Mouse (Mus musculus): Measurements from ENCODE around the gene Cdk9. TPM values are rescaled to one million over a fixed set of nuclear protein-coding genes. Genes with fewer than 3 reads are reported as not detected.

Gene Cdk9
- polyA plus RNA-seq, 2 experiments = 36.5 to 60.7 TPM

GRCm38 (mm10) chr2:32710425-32710824, 2.5 kb downstream of the Cdk9 start:
- Histone ChIP-seq H3K9me3 (ENCODE audit: control insufficient read depth, low read length) (no peaks in the 10 kb centered on the region), H3K4me1 (replicated peaks; ENCODE audit: control insufficient read depth in 2 of 2, insufficient read depth in 2 of 2, low read length in 1 of 2) (peaks cover 12 to 23% of the 10 kb centered on the region in 2 experiments)

GRCm38 (mm10) chr2:32709521-32710137, 3.2 kb downstream of the Cdk9 start:
- TF ChIP-seq CTCF (IDR thresholded peaks at IDR 0.05; ENCODE audit: low read depth) = no peak
- no peak for TF ChIP-seq EP300 (IDR thresholded peaks at IDR 0.05; ENCODE audit: low read depth)
- DNase-seq (ENCODE audit: low read depth in 3 of 3, low spot score in 3 of 3) (no peak), ATAC-seq (ENCODE audit: insufficient read depth) (no peak)
- H3K4me3 ChIP-seq (ENCODE audit: insufficient read depth in 1 of 2, low read depth in 2 of 2, low read length in 2 of 2) = no peak overlapping the region
- H3K36me3 ChIP-seq (replicated peaks; ENCODE audit: control insufficient read depth, insufficient read depth, low read depth) = peaks cover 52% of the 10 kb centered on the region
- H3K4me2 ChIP-seq (ENCODE audit: low read depth) = no peak overlapping the region
- no peaks in the 10 kb centered on the region for H3K27me3 ChIP-seq (ENCODE audit: control insufficient read depth, insufficient read depth, low read length)
- 87% methylated on average over 20 of the region's 20 CpGs for WGBS (ENCODE audit: insufficient replicate concordance)
- H3K9ac ChIP-seq (replicated peaks) = no peak overlapping the region
- H3K27ac ChIP-seq = no peak overlapping the region
- peaks cover 12 to 17% of the 10 kb centered on the region in 2 experiments for H3K4me1 ChIP-seq (replicated peaks; ENCODE audit: control insufficient read depth in 2 of 2, insufficient read depth in 2 of 2, low read length in 1 of 2)
- H3K9me3 ChIP-seq (ENCODE audit: control insufficient read depth, low read length) = no peaks in the 10 kb centered on the region

More at GRCm38 (mm10) chr2:32710425-32710824, 2.5 kb downstream of the Cdk9 start:
- TF ChIP-seq CTCF (IDR thresholded peaks at IDR 0.05; ENCODE audit: low read depth) (no peak), EP300 (IDR thresholded peaks at IDR 0.05; ENCODE audit: low read depth) (no peak)
- Histone ChIP-seq H3K4me3 (ENCODE audit: insufficient read depth in 1 of 2, low read depth in 2 of 2, low read length in 2 of 2) (no peak overlapping the region), H3K27me3 (ENCODE audit: control insufficient read depth, insufficient read depth, low read length) (no peaks in the 10 kb centered on the region), H3K27ac (no peak overlapping the region), H3K9ac (replicated peaks) (no peak overlapping the region), H3K4me2 (ENCODE audit: low read depth) (no peak overlapping the region), H3K36me3 (replicated peaks; ENCODE audit: control insufficient read depth, insufficient read depth, low read depth) (peaks cover 52% of the 10 kb centered on the region)
- ATAC-seq (ENCODE audit: insufficient read depth) (no peak), DNase-seq (ENCODE audit: low read depth in 3 of 3, low spot score in 3 of 3) (no peak)
- WGBS (ENCODE audit: insufficient replicate concordance) = 42% methylated on average over 5 of the region's 5 CpGs

- H3K27ac ChIP-seq = no peak overlapping the region
- H3K36me3 ChIP-seq (replicated peaks; ENCODE audit: control insufficient read depth, insufficient read depth, low read depth) = peaks cover 52% of the 10 kb centered on the region
- 20% methylated on average over 3 of the region's 3 CpGs for WGBS (ENCODE audit: insufficient replicate concordance)
- no peak overlapping the region for H3K4me2 ChIP-seq (ENCODE audit: low read depth)
- H3K27me3 ChIP-seq (ENCODE audit: control insufficient read depth, insufficient read depth, low read length) = no peaks in the 10 kb centered on the region
- H3K4me3 ChIP-seq (ENCODE audit: insufficient read depth in 1 of 2, low read depth in 2 of 2, low read length in 2 of 2) = no peak overlapping the region
- no peak overlapping the region for H3K9ac ChIP-seq (replicated peaks)
- DNase-seq (ENCODE audit: low read depth in 3 of 3, low spot score in 3 of 3) (no peak), ATAC-seq (ENCODE audit: insufficient read depth) (no peak)
- TF ChIP-seq EP300 (IDR thresholded peaks at IDR 0.05; ENCODE audit: low read depth) (no peak), CTCF (IDR thresholded peaks at IDR 0.05; ENCODE audit: low read depth) (peak; percentile 92)
- H3K9me3 ChIP-seq (ENCODE audit: control insufficient read depth, low read length) = no peaks in the 10 kb centered on the region
- peaks cover 8 to 9% of the 10 kb centered on the region in 2 experiments for H3K4me1 ChIP-seq (replicated peaks; ENCODE audit: control insufficient read depth in 2 of 2, insufficient read depth in 2 of 2, low read length in 1 of 2)
Observed at GRCm38 (mm10) chr2:32708643-32709042, 4.2 kb downstream of the Cdk9 start.

- WGBS (ENCODE audit: insufficient replicate concordance) = 87% methylated on average over 6 of the region's 6 CpGs
- H3K4me3 ChIP-seq (ENCODE audit: insufficient read depth in 1 of 2, low read depth in 2 of 2, low read length in 2 of 2) = no peak overlapping the region
- H3K27me3 ChIP-seq (ENCODE audit: control insufficient read depth, insufficient read depth, low read length) = no peaks in the 10 kb centered on the region
- no peak overlapping the region for H3K4me2 ChIP-seq (ENCODE audit: low read depth)
- H3K4me1 ChIP-seq (replicated peaks; ENCODE audit: control insufficient read depth in 2 of 2, insufficient read depth in 2 of 2, low read length in 1 of 2) = peaks cover 7 to 8% of the 10 kb centered on the region in 2 experiments
- DNase-seq (ENCODE audit: low read depth in 3 of 3, low spot score in 3 of 3) (no peak), ATAC-seq (ENCODE audit: insufficient read depth) (no peak)
- H3K27ac ChIP-seq = no peak overlapping the region
- TF ChIP-seq EP300 (IDR thresholded peaks at IDR 0.05; ENCODE audit: low read depth) (no peak), CTCF (IDR thresholded peaks at IDR 0.05; ENCODE audit: low read depth) (no peak)
- peaks cover 52% of the 10 kb centered on the region for H3K36me3 ChIP-seq (replicated peaks; ENCODE audit: control insufficient read depth, insufficient read depth, low read depth)
- H3K9ac ChIP-seq (replicated peaks) = no peak overlapping the region
- H3K9me3 ChIP-seq (ENCODE audit: control insufficient read depth, low read length) = no peaks in the 10 kb centered on the region
Observed at GRCm38 (mm10) chr2:32706971-32707370, 5.9 kb downstream of the Cdk9 start.

- WGBS (ENCODE audit: insufficient replicate concordance) = 88% methylated on average over 7 of the region's 7 CpGs
- H3K4me2 ChIP-seq (ENCODE audit: low read depth) = no peak overlapping the region
- no peak overlapping the region for H3K27ac ChIP-seq
- H3K9ac ChIP-seq (replicated peaks) = no peak overlapping the region
- H3K36me3 ChIP-seq (replicated peaks; ENCODE audit: control insufficient read depth, insufficient read depth, low read depth) = peaks cover 44% of the 10 kb centered on the region
- ATAC-seq (ENCODE audit: insufficient read depth) (no peak), DNase-seq (ENCODE audit: low read depth in 3 of 3, low spot score in 3 of 3) (no peak)
- H3K4me3 ChIP-seq (ENCODE audit: insufficient read depth in 1 of 2, low read depth in 2 of 2, low read length in 2 of 2) = no peak overlapping the region
- H3K4me1 ChIP-seq (replicated peaks; ENCODE audit: control insufficient read depth in 2 of 2, insufficient read depth in 2 of 2, low read length in 1 of 2) = 0 out of 4 replicates have a peak, but pooled peaks cover 0 to 2% of the 10 kb centered on the region in 2 experiments
- no peaks in the 10 kb centered on the region for H3K9me3 ChIP-seq (ENCODE audit: control insufficient read depth, low read length)
- H3K27me3 ChIP-seq (ENCODE audit: control insufficient read depth, insufficient read depth, low read length) = no peaks in the 10 kb centered on the region
- no peak for TF ChIP-seq EP300 (IDR thresholded peaks at IDR 0.05; ENCODE audit: low read depth)
- TF ChIP-seq CTCF (IDR thresholded peaks at IDR 0.05; ENCODE audit: low read depth) = no peak
Observed at GRCm38 (mm10) chr2:32705018-32705417, 7.9 kb downstream of the Cdk9 start.

Data from liver, embryonic 14.5 days (tissue).